Mouse (Mus musculus) C2C12 (cell line): ENCODE data around the gene Duox1. TPM values are rescaled to one million over a fixed set of nuclear protein-coding genes. Genes with fewer than 3 reads are reported as not detected.

Source experiments
- H3K27me3 ChIP-seq: one replicate; pipeline ENCODE4 v1.6.1; 2011; ENCODE audit not compliant: control insufficient read depth, insufficient read depth, insufficient read length
- H3K36me3 ChIP-seq: one replicate; pipeline ENCODE4 v1.6.1; 2011; ENCODE audit not compliant: control insufficient read depth, insufficient read depth
- H3K4me3 ChIP-seq: one replicate; pipeline ENCODE4 v1.5.1; 2011; ENCODE audit warnings: mild to moderate bottlenecking, control low read depth; ENCODE audit not compliant: poor library complexity, insufficient read depth, severe bottlenecking
- H3K79me2 ChIP-seq: one replicate; pipeline ENCODE4 v1.6.1; 2011; ENCODE audit not compliant: control insufficient read depth, insufficient read depth
- H3K79me3 ChIP-seq: one replicate; pipeline ENCODE4 v1.6.1; 2011; ENCODE audit warnings: low read depth, control low read depth
- H3ac ChIP-seq: one replicate; pipeline ENCODE3; 2011; ENCODE audit warnings: low read depth; ENCODE audit not compliant: control insufficient read depth, insufficient read length
- CEBPB ChIP-seq: IDR thresholded peaks from one replicate; pipeline ENCODE4 v1.6.1; 2011; ENCODE audit warnings: low read depth, mild to moderate bottlenecking, control low read depth, moderate library complexity
- CTCF ChIP-seq: IDR thresholded peaks from one replicate; pipeline ENCODE4 v1.5.1; 2011; ENCODE audit not compliant: control insufficient read depth, insufficient read depth, insufficient read length
- FOSL1 ChIP-seq: IDR thresholded peaks from one replicate; pipeline ENCODE4 v1.8.0; 2011; ENCODE audit warnings: mild to moderate bottlenecking, low read length; ENCODE audit not compliant: poor library complexity, insufficient read depth, severe bottlenecking
- MAX ChIP-seq: IDR thresholded peaks from one replicate; pipeline ENCODE4 v1.6.1; 2011; ENCODE audit warnings: mild to moderate bottlenecking, control low read depth
- MYOD1 ChIP-seq: IDR thresholded peaks from one replicate; pipeline ENCODE4 v1.6.1; 2011; ENCODE audit warnings: low read depth; ENCODE audit not compliant: control insufficient read depth, insufficient read length
- MYOG ChIP-seq: IDR thresholded peaks from one replicate; pipeline ENCODE4 v1.6.1; 2011; ENCODE audit not compliant: control insufficient read depth, insufficient read length; ENCODE audit errors: extremely low read depth
- USF1 ChIP-seq: IDR thresholded peaks from one replicate; pipeline ENCODE4 v1.6.1; 2011; ENCODE audit warnings: low read depth, mild to moderate bottlenecking, control low read depth, moderate library complexity
- polyA plus RNA-seq: library from polyadenylated mRNA; unstranded; fragments of >200 nt; fragmentation: generic; extraction: Trizol; gene quantifications from one replicate; pipeline ENCODE4 v1.2.1, GENCODE M21; 2012; ENCODE audit warnings: missing spikeins

The Duox1 gene
- polyA plus RNA-seq, 1 experiment: 0.14 TPM

- TF ChIP-seq FOSL1 (no peak), CTCF (no peak), MYOG (no peak)
- peaks cover 46% of the 10 kb centered on the region for H3K79me3 ChIP-seq
- no peak overlapping the region for H3ac ChIP-seq
- H3K36me3 ChIP-seq: peaks cover 45% of the 10 kb centered on the region
- peaks cover 89% of the 10 kb centered on the region for H3K79me2 ChIP-seq
- no peak overlapping the region for H3K4me3 ChIP-seq
- H3K27me3 ChIP-seq: no peaks in the 10 kb centered on the region
Measured at GRCm38 (mm10) chr2:122362622-122363523, 47.4 kb downstream of the Duox1 start.

- TF ChIP-seq MYOD1: no peak
- no peak for TF ChIP-seq MAX
- no peak for TF ChIP-seq CEBPB
- Histone ChIP-seq H3K79me2 (peaks cover 92% of the 10 kb centered on the region), H3K4me3 (no peak overlapping the region), H3K36me3 (peaks cover 31% of the 10 kb centered on the region), H3ac (no peak overlapping the region), H3K79me3 (peaks cover 45% of the 10 kb centered on the region), H3K27me3 (no peaks in the 10 kb centered on the region)
Measured at GRCm38 (mm10) chr2:122364352-122364944, 49.0 kb downstream of the Duox1 start.

GRCm38 (mm10) chr2:122365244-122365866 lies 49.9 kb downstream of the Duox1 start:
- no peak for TF ChIP-seq MYOD1
- TF ChIP-seq MYOG: no peak
- TF ChIP-seq CEBPB: no peak

GRCm38 (mm10) chr2:122366039-122366438 lies 50.6 kb downstream of the Duox1 start:
- H3K27me3 ChIP-seq: no peaks in the 10 kb centered on the region
- peaks cover 76% of the 10 kb centered on the region for H3K79me2 ChIP-seq
- H3K79me3 ChIP-seq: peaks cover 45% of the 10 kb centered on the region
- no peak for TF ChIP-seq CEBPB
- TF ChIP-seq FOSL1: no peak
- no peak for TF ChIP-seq MYOD1
- TF ChIP-seq MAX: no peak
- no peak for TF ChIP-seq MYOG
- no peak for TF ChIP-seq CTCF
- no peak for TF ChIP-seq USF1
- no peak overlapping the region for H3ac ChIP-seq
- peaks cover 27% of the 10 kb centered on the region for H3K36me3 ChIP-seq
- no peak overlapping the region for H3K4me3 ChIP-seq

More at GRCm38 (mm10) chr2:122365244-122365866, 49.9 kb downstream of the Duox1 start:
- peaks cover 83% of the 10 kb centered on the region for H3K79me2 ChIP-seq
- H3K4me3 ChIP-seq: no peak overlapping the region
- H3ac ChIP-seq: no peak overlapping the region
- H3K36me3 ChIP-seq: peaks cover 27% of the 10 kb centered on the region
- H3K79me3 ChIP-seq: peaks cover 45% of the 10 kb centered on the region
- no peaks in the 10 kb centered on the region for H3K27me3 ChIP-seq

GRCm38 (mm10) chr2:122366706-122367105 lies 51.2 kb downstream of the Duox1 start:
- TF ChIP-seq MYOD1: no peak
- no peak for TF ChIP-seq FOSL1
- no peak for TF ChIP-seq MYOG
- no peak for TF ChIP-seq CEBPB
- no peak for TF ChIP-seq USF1
- TF ChIP-seq MAX: no peak
- TF ChIP-seq CTCF: no peak
- Histone ChIP-seq H3K4me3 (no peak overlapping the region), H3K27me3 (no peaks in the 10 kb centered on the region), H3K79me3 (peaks cover 45% of the 10 kb centered on the region), H3ac (no peak overlapping the region), H3K36me3 (peaks cover 27% of the 10 kb centered on the region), H3K79me2 (peaks cover 70% of the 10 kb centered on the region)

GRCm38 (mm10) chr2:122367181-122367580 lies 51.7 kb downstream of the Duox1 start:
- no peaks in the 10 kb centered on the region for H3K27me3 ChIP-seq
- peak overlapping the region; percentile 9 for H3ac ChIP-seq
- H3K36me3 ChIP-seq: peaks cover 27% of the 10 kb centered on the region
- H3K79me2 ChIP-seq: peaks cover 65% of the 10 kb centered on the region
- peak overlapping the region; percentile 7 for H3K4me3 ChIP-seq
- no peak for TF ChIP-seq MYOD1
- no peak for TF ChIP-seq CTCF
- no peak for TF ChIP-seq MAX
- no peak for TF ChIP-seq MYOG
- TF ChIP-seq CEBPB: no peak
- no peak for TF ChIP-seq FOSL1
- no peak for TF ChIP-seq USF1
- peaks cover 44% of the 10 kb centered on the region for H3K79me3 ChIP-seq
